Mouse (Mus musculus) right cerebral cortex, postnatal 4 days (tissue): ENCODE data around the gene Zfp740.
A peak's percentile ranks its signal among the peaks of the same experiment; 100 is the strongest.
"Not testable (repeated sequence)": the region's sequence is repeated elsewhere in the genome, so short reads cannot be mapped to it uniquely, and the experiment has no call there.

Source experiments
- DNase-seq: peaks from one replicate; pipeline ENCODE4 v3.0.0-alpha.2; 2022

Gene Zfp740

GRCm38 (mm10) chr15:102202971-102203834, at the start of gene Zfp740:
Gene Zfp740, plus strand, starts transcription at chr15:102203249.
- peak; percentile 94 for DNase-seq

- DNase-seq = not testable (repeated sequence)
These were observed 48.0 kb upstream of the Zfp740 start for GRCm38 (mm10) chr15:102155006-102155405.

- no peak for DNase-seq
These were observed 46.2 kb upstream of the Zfp740 start for GRCm38 (mm10) chr15:102156836-102157235.

GRCm38 (mm10) chr15:102160415-102161060, 42.5 kb upstream of the Zfp740 start:
- no peak for DNase-seq

GRCm38 (mm10) chr15:102163900-102164693, 39.0 kb upstream of the Zfp740 start:
- no peak for DNase-seq

GRCm38 (mm10) chr15:102165468-102166100, 37.5 kb upstream of the Zfp740 start:
- DNase-seq = no peak

- DNase-seq = no peak
These were observed 35.4 kb upstream of the Zfp740 start for GRCm38 (mm10) chr15:102167620-102168021.

- no peak for DNase-seq
These were observed 34.0 kb upstream of the Zfp740 start for GRCm38 (mm10) chr15:102169064-102169463.

- no peak for DNase-seq
These were observed 29.5 kb upstream of the Zfp740 start for GRCm38 (mm10) chr15:102173581-102173980.

GRCm38 (mm10) chr15:102175736-102176319, 27.2 kb upstream of the Zfp740 start:
- no peak for DNase-seq

- no peak for DNase-seq
These were observed 26.3 kb upstream of the Zfp740 start for GRCm38 (mm10) chr15:102176571-102177316.

GRCm38 (mm10) chr15:102177417-102177816, 25.6 kb upstream of the Zfp740 start:
- DNase-seq = no peak

- DNase-seq = peak; percentile 79
These were observed 24.8 kb upstream of the Zfp740 start for GRCm38 (mm10) chr15:102178279-102178678.

GRCm38 (mm10) chr15:102179106-102179505, 23.9 kb upstream of the Zfp740 start:
- DNase-seq = no peak

GRCm38 (mm10) chr15:102179924-102180323, 23.1 kb upstream of the Zfp740 start:
- no peak for DNase-seq

- no peak for DNase-seq
These were observed 20.0 kb upstream of the Zfp740 start for GRCm38 (mm10) chr15:102183076-102183475.

- DNase-seq = no peak
These were observed 16.8 kb upstream of the Zfp740 start for GRCm38 (mm10) chr15:102186239-102186638.

- DNase-seq = no peak
These were observed 15.0 kb upstream of the Zfp740 start for GRCm38 (mm10) chr15:102188096-102188495.

GRCm38 (mm10) chr15:102188883-102189282, 14.2 kb upstream of the Zfp740 start:
- no peak for DNase-seq

- no peak for DNase-seq
These were observed 11.3 kb upstream of the Zfp740 start for GRCm38 (mm10) chr15:102191699-102192098.

GRCm38 (mm10) chr15:102192271-102192812, 10.7 kb upstream of the Zfp740 start:
- no peak for DNase-seq
